Mouse (Mus musculus) B cell, adult 62 days (primary cell): ENCODE data around the gene Eogt. TPM values are rescaled to one million over a fixed set of nuclear protein-coding genes. Genes with fewer than 3 reads are reported as not detected.

ENCODE experiments used
- total RNA-seq: library from RNA; stranded (reverse); gene quantifications from 4 replicates; pipeline ENCODE4 v1.2.4, GENCODE M21; 2023

Eogt gene
- 11.4 to 19.8 TPM (median 11.7 TPM) in 4 replicates for total RNA-seq

GRCm38 (mm10) chr6:97148383-97149251, at the start of gene Eogt:
Eogt (minus strand) TSS chr6:97149182.

GRCm38 (mm10) chr6:97178491-97179366, 29.7 kb upstream of the Eogt start, which contains the start of gene Tmf1:
Tmf1 (minus strand) TSS chr6:97179122.

DNA sequence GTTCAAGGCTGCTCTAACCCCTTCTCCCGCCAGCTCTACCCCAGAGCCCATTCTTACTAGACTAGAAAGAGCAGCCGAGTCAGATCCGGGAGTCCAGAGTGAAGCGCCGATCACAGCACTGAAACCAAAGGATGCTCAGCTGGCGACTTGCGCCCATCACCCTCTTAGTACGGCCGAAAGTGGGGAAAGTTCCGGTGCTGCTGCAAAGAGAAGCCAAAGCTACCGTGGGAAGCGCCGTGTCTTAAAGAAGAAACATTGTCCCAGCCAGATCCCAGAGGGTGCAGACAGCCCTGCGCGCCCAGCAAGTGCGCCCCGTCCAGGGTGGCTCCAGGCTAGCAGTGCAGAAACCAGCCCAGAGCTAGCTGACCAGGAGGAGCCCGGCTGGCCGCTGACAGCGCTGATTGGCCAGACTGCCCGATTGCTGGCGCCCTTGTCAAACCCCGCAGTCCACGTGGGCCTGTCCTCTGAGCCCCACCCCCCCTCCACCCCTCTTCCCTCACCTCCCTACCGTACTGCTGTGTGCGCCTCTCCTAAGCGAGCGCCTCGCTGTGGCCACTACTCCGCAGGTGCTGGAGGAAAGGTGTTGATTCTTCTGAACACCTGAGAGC, 88.8 kb downstream of the Eogt start, which contains the start of gene Fam19a4:
TSS of gene Fam19a4 (minus strand) at position 340 of the 608 bp plus-strand sequence.

Other genes starting within 250 kb of the Eogt start
- not detected in 4 replicates for gene Fam19a4, start 88.8 kb downstream of the Eogt start, total RNA-seq
- 90.1 to 94.2 TPM (median 90.9 TPM) in 4 replicates for gene Tmf1, start 29.9 kb upstream of the Eogt start, total RNA-seq
- 51.5 to 59.5 TPM (median 56.4 TPM) in 4 replicates for gene Uba3, start 56.5 kb upstream of the Eogt start, total RNA-seq
- 64.3 to 78.3 TPM (median 68.8 TPM) in 4 replicates for gene Arl6ip5, start 61.5 kb upstream of the Eogt start, total RNA-seq
- not detected in 4 replicates for gene Lmod3, start 103.6 kb upstream of the Eogt start, total RNA-seq